Mouse (Mus musculus): ENCODE results near the gene Ldha. TPM values are rescaled to one million over a fixed set of nuclear protein-coding genes. Genes with fewer than 3 reads are reported as not detected.
"Not testable (repeated sequence)": the region's sequence is repeated elsewhere in the genome, so short reads cannot be mapped to it uniquely, and the experiment has no call there.

The Ldha gene
- polyA plus RNA-seq, 1 experiment: 671 TPM

DNA sequence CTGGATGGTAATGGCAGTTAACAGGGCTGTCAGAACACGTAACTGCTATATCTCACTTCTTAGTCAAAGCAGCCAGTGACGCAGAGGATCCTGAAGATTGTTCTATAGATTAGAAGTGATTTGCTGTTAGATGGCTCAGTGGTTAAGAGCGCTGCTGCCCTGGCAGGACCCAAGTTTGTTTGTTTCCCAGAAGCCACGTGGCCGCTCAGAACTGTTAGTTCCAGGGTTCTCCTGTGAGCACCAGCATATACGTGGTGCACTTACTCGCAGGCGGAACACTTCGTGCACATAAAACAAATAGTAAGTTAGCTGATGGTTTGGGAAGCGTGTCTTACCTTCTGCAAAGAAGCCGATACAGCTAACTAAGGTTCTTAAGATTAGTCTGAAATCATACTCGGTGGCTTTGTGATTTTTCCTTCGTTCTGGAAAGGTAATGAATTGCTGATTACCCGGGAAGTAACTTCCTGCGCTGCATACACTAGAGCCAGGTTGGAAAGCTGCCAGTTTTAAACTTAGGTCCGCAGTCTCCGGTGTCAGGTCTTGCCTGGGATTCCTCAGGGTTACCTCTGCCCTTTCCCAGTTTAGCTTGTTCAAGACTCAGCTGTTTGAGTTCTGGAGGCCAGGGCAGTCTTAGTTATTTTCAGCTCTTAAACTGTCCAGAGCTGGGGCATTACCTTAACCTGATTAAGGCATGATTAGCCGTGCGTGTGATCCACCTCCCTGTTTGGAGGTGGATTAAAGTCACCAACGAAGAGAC, 14.1 kb upstream of the Ldha start:
- H3K27ac ChIP-seq (ENCODE audit: insufficient read depth, low read length): no peak overlapping the region
- TF ChIP-seq CTCF (IDR thresholded peaks at IDR 0.05; ENCODE audit: borderline replicate concordance, insufficient read depth, low read length): no peak
- H3K4me3 ChIP-seq (ENCODE audit: insufficient read depth, low read length): no peak overlapping the region
- no peaks in the 10 kb centered on the region for H3K4me1 ChIP-seq (ENCODE audit: control insufficient read depth, insufficient read depth, low read length)

DNA sequence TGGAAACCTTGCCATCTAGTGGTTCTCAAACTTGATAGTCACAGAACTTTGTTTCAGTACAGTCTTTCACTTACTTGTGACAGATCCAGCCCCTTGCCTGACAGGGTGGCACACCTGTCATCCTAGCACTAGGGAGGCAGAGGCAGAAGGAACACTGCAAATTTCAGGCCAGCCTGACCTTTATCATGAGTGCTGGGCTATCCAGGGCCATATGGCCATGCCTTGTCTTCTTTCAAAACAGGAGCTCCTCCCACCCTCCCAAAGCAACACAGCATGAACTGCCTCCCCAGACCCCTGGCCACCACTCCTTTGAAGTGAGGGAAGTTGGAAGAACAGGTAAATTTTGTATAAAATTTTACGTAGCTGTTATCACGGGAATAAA, 13.5 kb upstream of the Ldha start:
- Histone ChIP-seq H3K27ac (ENCODE audit: insufficient read depth, low read length) (no peak overlapping the region), H3K4me1 (ENCODE audit: control insufficient read depth, insufficient read depth, low read length) (no peaks in the 10 kb centered on the region), H3K4me3 (ENCODE audit: insufficient read depth, low read length) (no peak overlapping the region)
- TF ChIP-seq CTCF (IDR thresholded peaks at IDR 0.05; ENCODE audit: borderline replicate concordance, insufficient read depth, low read length) (no peak), POLR2A (IDR thresholded peaks at IDR 0.05; ENCODE audit: low read depth, low read length) (no peak)

GRCm38 (mm10) chr7:46829911-46830310, 11.4 kb upstream of the Ldha start:
- Histone ChIP-seq H3K4me3 (ENCODE audit: insufficient read depth, low read length) (no peak overlapping the region), H3K27ac (ENCODE audit: insufficient read depth, low read length) (no peak overlapping the region), H3K4me1 (ENCODE audit: control insufficient read depth, insufficient read depth, low read length) (no peaks in the 10 kb centered on the region)
- TF ChIP-seq CTCF (IDR thresholded peaks at IDR 0.05; ENCODE audit: borderline replicate concordance, insufficient read depth, low read length) (no peak), POLR2A (IDR thresholded peaks at IDR 0.05; ENCODE audit: low read depth, low read length) (no peak)

DNA sequence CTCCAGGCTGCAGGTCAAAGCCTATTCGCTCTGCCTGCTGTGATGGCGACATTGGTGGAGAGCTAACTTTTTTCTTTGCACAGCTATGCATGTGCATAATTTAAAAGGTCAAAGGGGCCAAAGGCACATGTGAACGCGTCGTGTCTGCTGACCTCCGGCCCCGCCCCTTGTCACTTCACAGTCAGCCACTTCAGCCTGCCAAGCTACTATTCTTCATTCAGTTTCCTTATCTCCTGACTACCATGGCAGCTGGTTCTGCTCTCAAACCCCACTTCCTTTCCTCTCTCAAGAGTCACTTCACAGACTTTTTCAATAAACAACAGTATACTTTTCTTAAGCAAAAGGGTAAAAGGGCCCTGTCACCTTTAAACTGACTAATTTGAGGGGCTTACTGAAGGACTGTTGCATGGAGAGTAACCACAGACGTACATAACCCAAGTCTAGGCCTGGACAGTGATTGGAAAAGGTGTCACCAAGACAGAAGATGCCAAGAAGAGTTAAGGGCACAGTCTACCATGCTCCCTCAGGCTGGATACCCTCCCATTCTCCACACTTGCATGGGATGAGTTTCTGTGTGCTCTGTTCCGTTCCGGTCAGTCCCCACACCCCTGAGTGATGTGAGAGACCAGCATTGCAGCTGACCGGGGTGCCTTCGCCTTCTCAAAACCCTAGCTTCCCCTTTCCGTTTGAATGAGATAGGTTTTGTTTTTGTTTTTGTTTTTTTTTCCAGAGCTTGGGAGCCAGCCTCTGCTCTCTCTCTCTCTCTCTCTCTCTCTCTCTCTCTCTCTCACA, 10.3 kb upstream of the Ldha start:
- TF ChIP-seq CTCF (IDR thresholded peaks at IDR 0.05; ENCODE audit: borderline replicate concordance, insufficient read depth, low read length) (no peak), POLR2A (IDR thresholded peaks at IDR 0.05; ENCODE audit: low read depth, low read length) (no peak)
- Histone ChIP-seq H3K4me1 (ENCODE audit: control insufficient read depth, insufficient read depth, low read length) (no peaks in the 10 kb centered on the region), H3K27ac (ENCODE audit: insufficient read depth, low read length) (no peak overlapping the region), H3K4me3 (ENCODE audit: insufficient read depth, low read length) (no peak overlapping the region)

DNA sequence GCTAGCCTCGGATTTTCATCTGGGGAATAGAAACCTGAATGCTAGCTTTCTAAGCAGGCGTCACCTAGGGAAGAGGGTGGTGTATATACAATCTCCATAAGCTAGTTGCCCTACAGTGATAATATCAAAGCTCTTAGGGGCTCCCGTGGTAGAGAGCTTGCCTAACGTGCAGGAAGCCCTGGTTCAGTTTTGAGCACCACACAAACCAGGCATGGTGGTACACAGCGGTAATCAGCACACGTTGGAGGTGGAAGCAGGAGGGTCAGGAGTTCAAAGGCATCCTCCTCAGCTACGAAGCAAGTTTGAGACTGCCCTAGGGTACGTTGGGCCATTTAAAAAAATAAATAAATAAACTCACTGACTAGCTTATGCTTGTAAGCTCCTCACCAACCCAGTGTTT, 9.6 kb upstream of the Ldha start:
- Histone ChIP-seq H3K27ac (ENCODE audit: insufficient read depth, low read length) (no peak overlapping the region), H3K4me3 (ENCODE audit: insufficient read depth, low read length) (no peak overlapping the region), H3K4me1 (ENCODE audit: control insufficient read depth, insufficient read depth, low read length) (no peaks in the 10 kb centered on the region)
- TF ChIP-seq CTCF (IDR thresholded peaks at IDR 0.05; ENCODE audit: borderline replicate concordance, insufficient read depth, low read length): no peak
- no peak for TF ChIP-seq POLR2A (IDR thresholded peaks at IDR 0.05; ENCODE audit: low read depth, low read length)

DNA sequence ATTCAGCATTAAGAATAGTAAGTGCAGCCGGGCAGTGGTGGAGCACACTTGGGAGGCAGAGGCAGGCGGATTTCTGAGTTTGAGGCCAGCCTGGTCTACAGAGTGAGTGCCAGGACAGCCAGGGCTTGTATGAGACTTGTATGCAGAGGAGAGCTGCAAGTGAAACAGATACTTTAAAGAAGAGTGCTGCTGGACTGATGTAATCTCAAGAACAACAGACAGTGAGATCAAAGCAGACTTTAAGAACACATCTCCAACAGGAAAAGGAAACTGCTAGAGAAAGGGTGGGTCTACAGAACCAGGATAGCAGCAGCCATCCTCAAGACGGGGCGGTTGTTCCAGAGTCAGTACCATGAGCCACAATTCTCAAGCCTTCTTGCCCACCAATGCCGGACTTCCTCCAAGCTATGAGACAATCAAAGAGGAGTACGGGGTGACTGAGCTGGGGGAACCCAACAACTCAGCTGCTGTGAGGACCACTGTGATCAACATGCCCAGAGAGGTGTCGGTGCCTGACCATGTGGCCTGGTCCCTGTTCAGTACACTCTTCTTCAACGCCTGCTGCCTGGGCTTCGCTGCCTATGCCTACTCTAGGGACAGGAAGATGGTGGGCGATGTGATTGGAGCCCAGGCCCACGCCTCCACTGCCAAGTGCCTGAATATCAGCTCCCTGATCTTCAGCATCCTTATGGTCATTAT, 9.0 kb upstream of the Ldha start:
- H3K4me3 ChIP-seq (ENCODE audit: insufficient read depth, low read length); H3K4me1 ChIP-seq (ENCODE audit: control insufficient read depth, insufficient read depth, low read length); H3K27ac ChIP-seq (ENCODE audit: insufficient read depth, low read length): not testable (repeated sequence)

DNA sequence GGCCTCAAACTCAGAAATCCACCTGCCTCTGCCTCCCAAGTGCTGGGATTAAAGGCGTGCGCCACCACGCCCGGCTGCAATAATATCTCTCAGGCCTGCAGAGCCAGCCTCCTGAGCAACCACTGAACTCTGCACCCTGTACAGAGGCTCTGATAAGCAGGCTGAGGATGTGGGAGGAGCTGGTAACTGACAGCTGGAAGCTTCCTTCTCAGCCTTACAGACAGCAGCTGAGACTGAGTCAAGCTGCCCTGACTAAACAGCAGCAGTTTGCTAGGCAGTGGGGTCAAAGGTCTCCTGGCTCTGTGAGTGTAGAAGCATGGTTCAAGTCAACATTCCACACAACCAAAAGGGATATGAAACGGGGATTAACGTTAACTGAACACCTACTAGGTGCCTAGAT, 8.0 kb upstream of the Ldha start:
- no peak overlapping the region for H3K4me3 ChIP-seq (ENCODE audit: insufficient read depth, low read length)
- TF ChIP-seq CTCF (IDR thresholded peaks at IDR 0.05; ENCODE audit: borderline replicate concordance, insufficient read depth, low read length) (no peak), POLR2A (IDR thresholded peaks at IDR 0.05; ENCODE audit: low read depth, low read length) (no peak)
- no peak overlapping the region for H3K27ac ChIP-seq (ENCODE audit: insufficient read depth, low read length)
- H3K4me1 ChIP-seq (ENCODE audit: control insufficient read depth, insufficient read depth, low read length): no peaks in the 10 kb centered on the region

GRCm38 (mm10) chr7:46833670-46834255, 7.5 kb upstream of the Ldha start:
- H3K4me1 ChIP-seq (ENCODE audit: control insufficient read depth, insufficient read depth, low read length): no peaks in the 10 kb centered on the region
- no peak overlapping the region for H3K27ac ChIP-seq (ENCODE audit: insufficient read depth, low read length)
- no peak overlapping the region for H3K4me3 ChIP-seq (ENCODE audit: insufficient read depth, low read length)
- TF ChIP-seq POLR2A (IDR thresholded peaks at IDR 0.05; ENCODE audit: low read depth, low read length): no peak
- TF ChIP-seq CTCF (IDR thresholded peaks at IDR 0.05; ENCODE audit: borderline replicate concordance, insufficient read depth, low read length): no peak

GRCm38 (mm10) chr7:46834994-46835610, 6.2 kb upstream of the Ldha start:
- Histone ChIP-seq H3K27ac (ENCODE audit: insufficient read depth, low read length) (no peak overlapping the region), H3K4me3 (ENCODE audit: insufficient read depth, low read length) (no peak overlapping the region), H3K4me1 (ENCODE audit: control insufficient read depth, insufficient read depth, low read length) (peaks cover 6% of the 10 kb centered on the region; the same call in 1 of the 2 replicates)
- TF ChIP-seq POLR2A (IDR thresholded peaks at IDR 0.05; ENCODE audit: low read depth, low read length): no peak
- TF ChIP-seq CTCF (IDR thresholded peaks at IDR 0.05; ENCODE audit: borderline replicate concordance, insufficient read depth, low read length): no peak

All from embryonic fibroblast, embryonic 13.5 days (primary cell).